Mouse (Mus musculus) heart, embryonic 15.5 days (tissue): Measurements from ENCODE around the gene Cacna2d4. TPM values are rescaled to one million over a fixed set of nuclear protein-coding genes. Genes with fewer than 3 reads are reported as not detected.
A peak's percentile ranks its signal among the peaks of the same experiment; 100 is the strongest.

Experiments used
- ATAC-seq: fragments of 200-750 bp; cut with Nextera tagmentation; replicated peaks from 2 replicates; pipeline ENCODE4 v1.8.0; 2017; ENCODE audit warnings: low read depth, moderate TSS enrichment; ENCODE audit not compliant: insufficient number of reproducible peaks, insufficient read depth, low FRiP score
- H3K27ac ChIP-seq: fragments of 300-500 bp; sonication (generic); 2 replicates; pipeline ENCODE4 v1.5.1; 2015; ENCODE audit warnings: mild to moderate bottlenecking, inconsistent platforms
- H3K27me3 ChIP-seq: fragments of 300-500 bp; sonication (generic); 2 replicates; pipeline ENCODE4 v1.6.1; 2015; ENCODE audit warnings: inconsistent platforms
- H3K36me3 ChIP-seq: fragments of 300-500 bp; sonication (generic); 2 replicates; pipeline ENCODE4 v1.6.1; 2015; ENCODE audit warnings: mild to moderate bottlenecking, inconsistent platforms
- H3K4me1 ChIP-seq: fragments of 300-500 bp; sonication (generic); replicated peaks from 2 replicates; pipeline ENCODE4 v1.6.1; 2015; ENCODE audit warnings: inconsistent platforms
- H3K4me2 ChIP-seq: fragments of 300-500 bp; sonication (generic); 2 replicates; pipeline ENCODE4 v1.6.1; 2015; ENCODE audit warnings: inconsistent platforms, mild to moderate bottlenecking, moderate library complexity
- H3K4me3 ChIP-seq: fragments of 300-500 bp; sonication (generic); 2 replicates; pipeline ENCODE4 v1.5.1; 2015; ENCODE audit warnings: mild to moderate bottlenecking, inconsistent platforms
- H3K9ac ChIP-seq: fragments of 300-500 bp; sonication (generic); 2 replicates; pipeline ENCODE4 v1.6.1; 2015; ENCODE audit warnings: mild to moderate bottlenecking, inconsistent platforms
- H3K9me3 ChIP-seq: fragments of 300-500 bp; sonication (generic); replicated peaks from 2 replicates; pipeline ENCODE4 v1.6.1; 2016; ENCODE audit warnings: inconsistent platforms
- WGBS: fragments of 180-500 bp; shearing (Covaris S2); methylation state at CpG from one replicate; pipeline ENCODE4 v1.1.7; 2015; ENCODE audit warnings: mixed read lengths; 5-methylcytosine and 5-hydroxymethylcytosine counted together
- polyA plus RNA-seq: library from polyadenylated mRNA; unstranded; fragments of >200 nt; fragmentation: Nextera tagmentation; extraction: Ambion mirVana; gene quantifications from 2 replicates; pipeline ENCODE4 v1.2.1, GENCODE M21; 2015

Cacna2d4 gene
- 0.32 TPM in 1 of 2 replicates, not detected in the other for polyA plus RNA-seq

GRCm38 (mm10) chr6:119236241-119236640, at the start of gene Cacna2d4:
TSS of gene Cacna2d4 (plus strand) at chr6:119236526.
- H3K36me3 ChIP-seq: no peaks in the 10 kb centered on the region
- H3K27ac ChIP-seq: no peak within 1 kb of the TSS
- WGBS: 22% methylated on average over 1 of the region's 1 CpGs
- H3K27me3 ChIP-seq: 0 out of 2 replicates have a peak, but pooled peaks cover 3% of the 10 kb centered on the region
- no peaks in the 10 kb centered on the region for H3K9me3 ChIP-seq
- no peak within 1 kb of the TSS for H3K9ac ChIP-seq
- ATAC-seq: no peak
- H3K4me3 ChIP-seq: no peak within 1 kb of the TSS
- no peak within 1 kb of the TSS for H3K4me2 ChIP-seq
- H3K4me1 ChIP-seq: 0 out of 2 replicates have a peak, but pooled peaks cover 4% of the 10 kb centered on the region

GRCm38 (mm10) chr6:119186658-119187057, 49.7 kb upstream of the Cacna2d4 start:
- Histone ChIP-seq H3K9me3 (no peaks in the 10 kb centered on the region), H3K4me2 (no peak overlapping the region), H3K27ac (no peak overlapping the region), H3K27me3 (no peaks in the 10 kb centered on the region), H3K4me1 (peaks cover 64% of the 10 kb centered on the region), H3K36me3 (peaks cover 14% of the 10 kb centered on the region; the same call in 1 of the 2 replicates), H3K9ac (no peak overlapping the region), H3K4me3 (no peak overlapping the region)
- ATAC-seq: no peak
- 54% methylated on average over 8 of the region's 8 CpGs for WGBS

- H3K27me3 ChIP-seq: no peaks in the 10 kb centered on the region
- 40% methylated on average over 6 of the region's 6 CpGs for WGBS
- peaks cover 60% of the 10 kb centered on the region for H3K4me1 ChIP-seq
- no peak overlapping the region for H3K4me3 ChIP-seq
- H3K4me2 ChIP-seq: no peak overlapping the region
- H3K9ac ChIP-seq: no peak overlapping the region
- peaks cover 14% of the 10 kb centered on the region; the same call in 1 of the 2 replicates for H3K36me3 ChIP-seq
- no peak for ATAC-seq
- H3K27ac ChIP-seq: peak overlapping the region; percentile 36; the same call in 1 of the 2 replicates
- H3K9me3 ChIP-seq: no peaks in the 10 kb centered on the region
These were observed 48.7 kb upstream of the Cacna2d4 start for GRCm38 (mm10) chr6:119187631-119188030.

GRCm38 (mm10) chr6:119191478-119191877, 44.8 kb upstream of the Cacna2d4 start:
- H3K9me3 ChIP-seq: no peaks in the 10 kb centered on the region
- no peak for ATAC-seq
- H3K4me3 ChIP-seq: peak overlapping the region; percentile 58
- peaks cover 35% of the 10 kb centered on the region for H3K4me1 ChIP-seq
- 54% methylated on average over 4 of the region's 4 CpGs for WGBS
- peaks cover 14% of the 10 kb centered on the region; the same call in 1 of the 2 replicates for H3K36me3 ChIP-seq
- H3K4me2 ChIP-seq: peak overlapping the region; percentile 62
- peak overlapping the region; percentile 15; the same call in 1 of the 2 replicates for H3K9ac ChIP-seq
- peak overlapping the region; percentile 98 for H3K27ac ChIP-seq
- H3K27me3 ChIP-seq: no peaks in the 10 kb centered on the region

- H3K9ac ChIP-seq: peak overlapping the region; percentile 61
- peak overlapping the region; percentile 58 for H3K4me3 ChIP-seq
These were observed 42.7 kb upstream of the Cacna2d4 start for GRCm38 (mm10) chr6:119193571-119194154.

GRCm38 (mm10) chr6:119194161-119194560, 42.2 kb upstream of the Cacna2d4 start:
- WGBS: 39% methylated on average over 9 of the region's 9 CpGs
- H3K27me3 ChIP-seq: no peaks in the 10 kb centered on the region
- H3K4me1 ChIP-seq: peaks cover 44% of the 10 kb centered on the region
- peak overlapping the region; percentile 62 for H3K4me2 ChIP-seq
- peaks cover 10% of the 10 kb centered on the region; the same call in 1 of the 2 replicates for H3K36me3 ChIP-seq
- no peak for ATAC-seq
- peak overlapping the region; percentile 58 for H3K4me3 ChIP-seq
- H3K9me3 ChIP-seq: no peaks in the 10 kb centered on the region
- peak overlapping the region; percentile 98 for H3K27ac ChIP-seq
- peak overlapping the region; percentile 61 for H3K9ac ChIP-seq

More at GRCm38 (mm10) chr6:119193571-119194154, 42.7 kb upstream of the Cacna2d4 start:
- Histone ChIP-seq H3K27ac (peak overlapping the region; percentile 98), H3K27me3 (no peaks in the 10 kb centered on the region), H3K9me3 (no peaks in the 10 kb centered on the region), H3K36me3 (peaks cover 14% of the 10 kb centered on the region; the same call in 1 of the 2 replicates), H3K4me2 (peak overlapping the region; percentile 62), H3K4me1 (peaks cover 40% of the 10 kb centered on the region)
- WGBS: 27% methylated on average over 15 of the region's 15 CpGs
- ATAC-seq: peak; percentile 53

- H3K4me3 ChIP-seq: peak overlapping the region; percentile 58
- 43% methylated on average over 7 of the region's 7 CpGs for WGBS
- H3K9me3 ChIP-seq: no peaks in the 10 kb centered on the region
- peak overlapping the region; percentile 62 for H3K4me2 ChIP-seq
- H3K9ac ChIP-seq: peak overlapping the region; percentile 61
- no peak for ATAC-seq
- peak overlapping the region; percentile 98 for H3K27ac ChIP-seq
- H3K4me1 ChIP-seq: peaks cover 47% of the 10 kb centered on the region
- no peaks in the 10 kb centered on the region for H3K27me3 ChIP-seq
- H3K36me3 ChIP-seq: peaks cover 6% of the 10 kb centered on the region; the same call in 1 of the 2 replicates
These were observed 41.7 kb upstream of the Cacna2d4 start for GRCm38 (mm10) chr6:119194601-119195000.

GRCm38 (mm10) chr6:119196382-119197305, 39.7 kb upstream of the Cacna2d4 start, which contains the start of gene Cacna1c:
TSS of gene Cacna1c (minus strand) at chr6:119196418.
- peaks cover 52% of the 10 kb centered on the region for H3K4me1 ChIP-seq
- H3K9me3 ChIP-seq: no peaks in the 10 kb centered on the region
- WGBS: 22% methylated on average over 17 of the region's 17 CpGs
- peak within 1 kb of the TSS; percentile 61 for H3K9ac ChIP-seq
- no peaks in the 10 kb centered on the region for H3K27me3 ChIP-seq
- peak within 1 kb of the TSS; percentile 98 for H3K27ac ChIP-seq
- H3K4me3 ChIP-seq: peak within 1 kb of the TSS; percentile 58
- H3K4me2 ChIP-seq: peak within 1 kb of the TSS; percentile 62
- ATAC-seq: peak; percentile 92
- no peaks in the 10 kb centered on the region for H3K36me3 ChIP-seq

- no peaks in the 10 kb centered on the region for H3K27me3 ChIP-seq
- H3K4me1 ChIP-seq: peaks cover 58% of the 10 kb centered on the region
- ATAC-seq: no peak
- no peak overlapping the region for H3K27ac ChIP-seq
- H3K4me2 ChIP-seq: no peak overlapping the region
- H3K4me3 ChIP-seq: no peak overlapping the region
- no peak overlapping the region for H3K9ac ChIP-seq
- no peaks in the 10 kb centered on the region for H3K9me3 ChIP-seq
- WGBS: 57% methylated on average over 15 of the region's 15 CpGs
- H3K36me3 ChIP-seq: no peaks in the 10 kb centered on the region
These were observed 37.6 kb upstream of the Cacna2d4 start for GRCm38 (mm10) chr6:119198534-119199273.

- Histone ChIP-seq H3K27me3 (no peaks in the 10 kb centered on the region), H3K4me1 (peaks cover 64% of the 10 kb centered on the region), H3K4me3 (no peak overlapping the region), H3K27ac (no peak overlapping the region), H3K9me3 (no peaks in the 10 kb centered on the region), H3K9ac (no peak overlapping the region), H3K4me2 (no peak overlapping the region), H3K36me3 (no peaks in the 10 kb centered on the region)
- whole genome bisulfite sequencing: 55% methylated on average over 8 of the region's 8 CpGs
- ATAC-seq: no peak
These were observed 36.9 kb upstream of the Cacna2d4 start for GRCm38 (mm10) chr6:119199274-119199879.
